Mouse (Mus musculus) liver, embryonic 11.5 days (tissue): ENCODE measurements around the gene 2010111I01Rik. TPM values are rescaled to one million over a fixed set of nuclear protein-coding genes. Genes with fewer than 3 reads are reported as not detected.

Experiments
- ATAC-seq: fragments of 200-750 bp; cut with Nextera tagmentation; replicated peaks from 2 replicates; pipeline ENCODE4 v1.8.0; 2017; ENCODE audit warnings: moderate number of reproducible peaks, mild to moderate bottlenecking, moderate TSS enrichment, moderate library complexity; ENCODE audit not compliant: low FRiP score
- DNase-seq: peaks from one replicate; pipeline ENCODE4 v3.0.0-alpha.2; 2017; ENCODE audit warnings: low spot score
- H3K27ac ChIP-seq: fragments of 300-500 bp; sonication (generic); 2 replicates; pipeline ENCODE4 v1.5.1; 2014; ENCODE audit warnings: mild to moderate bottlenecking, low read depth, low read length, control low read depth
- H3K27me3 ChIP-seq: fragments of 300-500 bp; sonication (generic); replicated peaks from 2 replicates; pipeline ENCODE4 v1.6.1; 2014; ENCODE audit warnings: low read length, mixed read lengths; ENCODE audit not compliant: control insufficient read depth, insufficient read depth
- H3K36me3 ChIP-seq: fragments of 300-500 bp; sonication (generic); 2 replicates; pipeline ENCODE4 v1.6.1; 2014; ENCODE audit warnings: mild to moderate bottlenecking, low read length, moderate library complexity, mixed read lengths; ENCODE audit not compliant: control insufficient read depth, insufficient read depth
- H3K4me1 ChIP-seq: fragments of 300-500 bp; sonication (generic); replicated peaks from 2 replicates; pipeline ENCODE4 v1.6.1; 2014; ENCODE audit warnings: low read length, mixed read lengths; ENCODE audit not compliant: control insufficient read depth, insufficient read depth
- H3K4me2 ChIP-seq: fragments of 300-500 bp; sonication (generic); 2 replicates; pipeline ENCODE4 v1.6.1; 2014; ENCODE audit warnings: mild to moderate bottlenecking, control low read depth, moderate library complexity
- H3K4me3 ChIP-seq: fragments of 300-500 bp; sonication (generic); 2 replicates; pipeline ENCODE4 v1.5.1; 2014; ENCODE audit warnings: low read depth, low read length, control low read depth
- H3K9ac ChIP-seq: fragments of 300-500 bp; sonication (generic); 2 replicates; pipeline ENCODE4 v1.6.1; 2014; ENCODE audit warnings: low read depth, low read length, control low read depth
- H3K9me3 ChIP-seq: fragments of 300-500 bp; sonication (generic); 2 replicates; pipeline ENCODE4 v1.6.1; 2016; ENCODE audit warnings: low read length, inconsistent platforms, mixed read lengths; ENCODE audit not compliant: control insufficient read depth
- WGBS: fragments of 180-500 bp; shearing (Covaris S2); extraction: QIAGEN DNeasy Blood & Tissue Kit; methylation state at CpG from one replicate; pipeline ENCODE4 v1.1.7; 2014; 5-methylcytosine and 5-hydroxymethylcytosine counted together
- polyA plus RNA-seq: library from polyadenylated mRNA; unstranded; fragments of >200 nt; fragmentation: Nextera tagmentation; extraction: Ambion mirVana; gene quantifications from 2 replicates; pipeline ENCODE4 v1.2.1, GENCODE M21; 2014

2010111I01Rik gene
- polyA plus RNA-seq, 1 experiment from 2014 or later: 30.6 TPM

- ATAC-seq: no peak
These were observed 20.6 kb upstream of the 2010111I01Rik start for GRCm38 (mm10) chr13:62944109-62944508.

GRCm38 (mm10) chr13:62949560-62950188 is 15.0 kb upstream of the 2010111I01Rik start:
- Histone ChIP-seq H3K4me3 (no peak overlapping the region), H3K4me2 (no peak overlapping the region), H3K27ac (no peak overlapping the region), H3K9me3 (no peaks in the 10 kb centered on the region), H3K36me3 (no peaks in the 10 kb centered on the region), H3K9ac (no peak overlapping the region), H3K4me1 (no peaks in the 10 kb centered on the region; the same call in 1 of the 2 replicates), H3K27me3 (no peaks in the 10 kb centered on the region)
- ATAC-seq (no peak), DNase-seq (no peak)
- 57% methylated on average over 4 of the region's 4 CpGs for WGBS

More at GRCm38 (mm10) chr13:62944109-62944508, 20.6 kb upstream of the 2010111I01Rik start:
- Histone ChIP-seq H3K9me3 (no peaks in the 10 kb centered on the region), H3K4me2 (no peak overlapping the region), H3K9ac (no peak overlapping the region), H3K4me1 (peaks cover 9% of the 10 kb centered on the region), H3K27ac (no peak overlapping the region), H3K4me3 (no peak overlapping the region), H3K27me3 (no peaks in the 10 kb centered on the region), H3K36me3 (no peaks in the 10 kb centered on the region)
- no peak for DNase-seq
- WGBS: 78% methylated on average over 6 of the region's 6 CpGs

GRCm38 (mm10) chr13:62951606-62952005 is 13.1 kb upstream of the 2010111I01Rik start:
- Histone ChIP-seq H3K36me3 (no peaks in the 10 kb centered on the region), H3K4me1 (no peaks in the 10 kb centered on the region), H3K27me3 (no peaks in the 10 kb centered on the region), H3K9ac (no peak overlapping the region), H3K27ac (no peak overlapping the region), H3K4me2 (no peak overlapping the region), H3K4me3 (no peak overlapping the region), H3K9me3 (no peaks in the 10 kb centered on the region)
- DNase-seq: no peak
- WGBS: 66% methylated on average over 1 of the region's 1 CpGs
- ATAC-seq: no peak

GRCm38 (mm10) chr13:62952047-62952446 is 12.6 kb upstream of the 2010111I01Rik start:
- H3K27me3 ChIP-seq: no peaks in the 10 kb centered on the region
- no peak overlapping the region for H3K9ac ChIP-seq
- no peak overlapping the region for H3K27ac ChIP-seq
- no peaks in the 10 kb centered on the region for H3K36me3 ChIP-seq
- H3K4me2 ChIP-seq: no peak overlapping the region
- no peaks in the 10 kb centered on the region for H3K9me3 ChIP-seq
- WGBS: 61% methylated on average over 3 of the region's 3 CpGs
- H3K4me1 ChIP-seq: no peaks in the 10 kb centered on the region
- ATAC-seq: peak; percentile 45; the same call in 1 of the 2 replicates
- no peak for DNase-seq
- no peak overlapping the region for H3K4me3 ChIP-seq

GRCm38 (mm10) chr13:62952624-62953023 is 12.1 kb upstream of the 2010111I01Rik start:
- ATAC-seq: no peak
- Histone ChIP-seq H3K4me2 (no peak overlapping the region), H3K36me3 (no peaks in the 10 kb centered on the region), H3K27me3 (no peaks in the 10 kb centered on the region), H3K27ac (no peak overlapping the region), H3K9me3 (no peaks in the 10 kb centered on the region), H3K4me3 (no peak overlapping the region), H3K9ac (no peak overlapping the region), H3K4me1 (no peaks in the 10 kb centered on the region)
- WGBS: 65% methylated on average over 3 of the region's 3 CpGs
- DNase-seq: no peak

GRCm38 (mm10) chr13:62955997-62956396 is 8.7 kb upstream of the 2010111I01Rik start:
- Histone ChIP-seq H3K27me3 (no peaks in the 10 kb centered on the region), H3K9ac (no peak overlapping the region), H3K9me3 (no peaks in the 10 kb centered on the region), H3K27ac (no peak overlapping the region), H3K4me2 (no peak overlapping the region), H3K4me3 (no peak overlapping the region), H3K4me1 (no peaks in the 10 kb centered on the region), H3K36me3 (no peaks in the 10 kb centered on the region)
- 82% methylated on average over 6 of the region's 6 CpGs for WGBS
- no peak for DNase-seq
- no peak for ATAC-seq

- Histone ChIP-seq H3K4me3 (no peak overlapping the region), H3K9me3 (no peaks in the 10 kb centered on the region), H3K4me2 (no peak overlapping the region), H3K4me1 (no peaks in the 10 kb centered on the region), H3K27ac (no peak overlapping the region), H3K36me3 (no peaks in the 10 kb centered on the region), H3K27me3 (no peaks in the 10 kb centered on the region), H3K9ac (no peak overlapping the region)
- WGBS: 45% methylated on average over 10 of the region's 10 CpGs
- DNase-seq: no peak
- ATAC-seq: no peak; the same call in 1 of the 2 replicates
These were observed 7.9 kb upstream of the 2010111I01Rik start for GRCm38 (mm10) chr13:62956776-62957175.

GRCm38 (mm10) chr13:62963358-62963757 is 1.3 kb upstream of the 2010111I01Rik start:
- Histone ChIP-seq H3K27ac (no peak overlapping the region), H3K9me3 (no peaks in the 10 kb centered on the region; the same call in 1 of the 2 replicates), H3K4me3 (no peak overlapping the region), H3K36me3 (no peaks in the 10 kb centered on the region), H3K4me1 (no peaks in the 10 kb centered on the region), H3K4me2 (no peak overlapping the region), H3K27me3 (no peaks in the 10 kb centered on the region), H3K9ac (no peak overlapping the region)
- ATAC-seq: no peak
- WGBS: 78% methylated on average over 2 of the region's 2 CpGs
- no peak for DNase-seq

GRCm38 (mm10) chr13:62968223-62968622 is 3.5 kb downstream of the 2010111I01Rik start:
- Histone ChIP-seq H3K4me3 (no peak overlapping the region), H3K9ac (no peak overlapping the region), H3K27ac (no peak overlapping the region), H3K4me2 (no peak overlapping the region), H3K9me3 (no peaks in the 10 kb centered on the region; the same call in 1 of the 2 replicates), H3K4me1 (no peaks in the 10 kb centered on the region), H3K27me3 (no peaks in the 10 kb centered on the region), H3K36me3 (no peaks in the 10 kb centered on the region)
- WGBS: 79% methylated on average over 12 of the region's 12 CpGs
- ATAC-seq (no peak), DNase-seq (no peak)
